Mouse (Mus musculus) CH12.LX (cell line): Measurements from ENCODE around the gene Dcaf6.

Source experiments
- CHD1 ChIP-seq: IDR thresholded peaks from 2 replicates; pipeline ENCODE4 v1.6.1; 2012; ENCODE audit warnings: low read depth, low read length, improper control_type of control experiment, inconsistent platforms
- CTCF ChIP-seq, 2 experiments: IDR thresholded peaks in 1 of 2; conservative IDR thresholded peaks in 1 of 2; 2 replicates each; pipeline ENCODE4 v1.5.1; 2011 to 2012; ENCODE audit warnings: low read depth in 2 of 2, low read length in 2 of 2, improper control_type of control experiment in 1 of 2, inconsistent platforms in 1 of 2, mild to moderate bottlenecking in 1 of 2, moderate library complexity in 1 of 2
- EP300 ChIP-seq: IDR thresholded peaks from 2 replicates; pipeline ENCODE4 v1.6.1; 2011; ENCODE audit warnings: low read length, improper control_type of control experiment
- ETS1 ChIP-seq: conservative IDR thresholded peaks from 2 replicates; pipeline ENCODE4 v1.6.1; 2012; ENCODE audit warnings: low read depth, mild to moderate bottlenecking, inconsistent platforms, low read length, improper control_type of control experiment, moderate library complexity
- KAT2A ChIP-seq: IDR thresholded peaks from 2 replicates; pipeline ENCODE4 v1.6.1; 2012; ENCODE audit warnings: low read length, improper control_type of control experiment, inconsistent platforms; ENCODE audit not compliant: insufficient replicate concordance
- RCOR1 ChIP-seq: conservative IDR thresholded peaks from 2 replicates; pipeline ENCODE4 v1.6.1; 2012; ENCODE audit warnings: low read depth, mild to moderate bottlenecking, inconsistent platforms, low read length, improper control_type of control experiment
- TCF12 ChIP-seq: IDR thresholded peaks from 2 replicates; pipeline ENCODE4 v1.6.1; 2014; ENCODE audit warnings: low read depth, mild to moderate bottlenecking, inconsistent platforms, low read length, improper control_type of control experiment
- ZC3H11A ChIP-seq: IDR thresholded peaks from 2 replicates; pipeline ENCODE4 v1.6.1; 2012; ENCODE audit warnings: low read depth, mild to moderate bottlenecking, inconsistent platforms, low read length, improper control_type of control experiment

DNA sequence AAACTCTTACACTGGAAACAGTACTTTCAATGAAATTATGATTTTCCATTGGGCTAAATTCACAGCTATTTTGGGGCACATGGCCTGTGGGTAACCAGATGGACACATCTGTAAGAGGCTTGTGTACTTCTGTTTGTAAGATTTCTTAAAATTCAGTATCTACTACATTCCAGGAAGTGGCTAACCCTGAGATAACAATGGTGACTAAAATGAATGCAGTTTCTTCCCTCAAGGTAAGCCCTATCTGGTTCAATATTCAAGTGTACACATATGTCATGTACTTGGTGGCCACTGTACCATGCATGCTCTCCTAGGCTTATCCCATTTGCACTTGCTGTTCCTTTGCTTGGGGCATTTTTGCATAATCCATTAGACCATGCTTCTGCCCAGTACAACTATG lies 129.4 kb downstream of the Dcaf6 start:
- no peak for TF ChIP-seq CTCF (conservative IDR thresholded peaks at IDR 0.05 in 1 of 2, IDR thresholded peaks at IDR 0.05 in 1 of 2; ENCODE audit: low read depth in 2 of 2, low read length in 2 of 2)
- TF ChIP-seq ZC3H11A: no peak
- TF ChIP-seq CHD1: no peak
- no peak for TF ChIP-seq KAT2A
- no peak for TF ChIP-seq TCF12
- no peak for TF ChIP-seq ETS1
- no peak for TF ChIP-seq RCOR1
- no peak for TF ChIP-seq EP300
